Mouse (Mus musculus) small intestine, adult 2 months (tissue): ENCODE measurements around the gene Kif23.

Experiments used
- CTCF ChIP-seq: fragments of 200-500 bp; IDR thresholded peaks from 2 replicates; pipeline ENCODE4 v1.5.1; 2012; ENCODE audit warnings: low read depth, mild to moderate bottlenecking, control low read depth, inconsistent platforms, low read length, moderate library complexity, mixed read lengths; ENCODE audit not compliant: insufficient replicate concordance, insufficient read length; ENCODE audit errors: extremely low read depth
- POLR2A ChIP-seq: fragments of 200-500 bp; IDR thresholded peaks from 2 replicates; pipeline ENCODE4 v1.6.1; 2012; ENCODE audit warnings: low read depth, mild to moderate bottlenecking, control low read depth, inconsistent platforms, low read length, moderate library complexity

DNA sequence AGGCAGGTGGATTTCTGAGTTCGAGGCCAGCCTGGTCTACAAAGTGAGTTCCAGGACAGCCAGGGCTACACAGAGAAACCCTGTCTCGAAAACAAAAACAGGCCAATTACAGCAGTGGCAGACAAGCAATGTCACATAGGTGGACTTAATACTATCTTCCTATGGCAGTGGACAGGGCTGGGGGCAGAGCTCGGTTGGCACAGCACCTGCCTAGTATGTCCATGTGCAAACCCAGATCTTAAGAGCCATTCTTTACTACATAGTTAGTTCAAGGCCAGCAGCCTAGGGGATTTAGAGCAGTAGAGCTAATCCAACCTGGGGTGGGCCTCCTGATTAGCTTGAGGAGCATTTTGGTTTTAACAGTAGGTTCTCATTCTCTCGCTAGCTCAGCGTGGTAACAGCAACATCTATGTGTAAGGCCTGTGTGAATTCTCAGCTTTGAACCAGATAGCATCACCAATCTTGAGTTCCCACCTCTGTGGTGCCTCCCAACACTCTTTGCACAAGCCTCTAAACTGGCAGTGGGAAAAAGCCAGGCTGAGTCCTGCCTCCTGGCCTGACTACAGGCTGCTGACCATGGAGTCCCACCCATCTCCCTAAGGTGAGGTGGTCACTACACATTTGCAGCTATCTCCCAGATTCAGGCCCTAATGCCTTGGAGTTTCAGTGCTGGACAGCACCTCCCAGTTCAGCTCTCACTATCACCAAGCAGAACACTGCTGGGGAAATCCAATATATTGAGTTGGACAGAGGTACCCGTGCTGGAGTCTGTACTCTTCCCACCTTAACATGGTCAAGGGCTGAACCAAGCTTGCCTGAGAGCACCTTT is 35.1 kb downstream of the Kif23 start:
- TF ChIP-seq CTCF (no peak), POLR2A (no peak)
